ENCODE assay signal across 8 mouse cellular contexts in the genomic region with DNA sequence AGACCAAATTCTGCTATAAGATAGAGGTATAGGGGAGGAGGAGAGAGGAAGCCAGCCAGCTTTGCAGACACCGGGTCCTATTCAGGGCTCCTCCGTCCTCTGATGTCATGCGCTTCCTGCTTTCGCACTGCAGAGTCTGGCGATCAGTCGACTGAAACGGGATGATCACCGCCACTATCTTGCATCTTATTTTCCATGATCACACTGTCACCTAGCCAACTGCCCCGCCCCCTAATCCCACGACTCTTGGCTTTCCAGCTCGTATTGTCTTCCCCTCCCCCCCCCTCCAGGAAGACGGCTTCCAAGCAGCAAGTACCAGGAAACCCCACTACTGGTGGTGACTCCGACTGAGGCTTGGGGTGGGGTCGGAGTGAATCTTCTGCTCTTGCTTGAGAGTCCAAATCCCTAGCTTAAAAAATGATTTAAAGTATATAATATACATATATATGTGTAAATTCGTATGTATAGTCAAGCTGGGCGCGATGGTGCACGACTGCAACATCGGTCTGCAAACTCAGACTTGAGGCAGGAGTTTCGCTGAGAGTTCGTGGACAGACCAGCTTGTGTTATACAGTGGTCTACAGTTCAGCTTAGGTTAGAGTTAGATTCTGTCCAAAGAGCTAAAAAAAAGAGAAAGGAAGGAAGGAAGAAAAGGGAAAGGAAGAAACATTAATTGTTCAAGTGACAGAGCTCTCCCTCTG.
DNase-seq lines count a peak whose midpoint lies in the region; ATAC-seq lines count a peak whose summit lies in the region.

No protein-coding gene starts in this region.

- peak; percentile 47 for DNase-seq in MEL-GATA-1-ER (ENCODE audit: extremely low read depth, low read depth)
- DNase-seq in cerebellum, adult 11 months: peak; percentile 56
- DNase-seq in forelimb bud, embryonic 11.5 days (ENCODE audit: low read depth, low spot score): peak; percentile 37
- DNase-seq in layer of hippocampus, adult 9-11 months: peak; percentile 48
- DNase-seq in lung, postnatal 25 days (ENCODE audit: low spot score): peak; percentile 89
- peak; percentile 70 for DNase-seq in retina, postnatal 7 days (ENCODE audit: low read depth, low spot score)
- DNase-seq in urinary bladder, adult 2 months (ENCODE audit: low spot score): peak; percentile 34

- peak; percentile 27 to 38; a peak in 3 of 4 replicates for ATAC-seq in hematopoietic stem cell, adult 5-6 weeks (replicated peaks in 1 of 2; ENCODE audit: insufficient read depth in 1 of 2, low FRiP score in 2 of 2, low TSS enrichment in 1 of 2, low read depth in 1 of 2, poor library complexity in 2 of 2, severe bottlenecking in 2 of 2)

Comparison
In these comparisons a context has a peak if more than half of its experiments do, and no peak if none do; other contexts are left out.
1. Peak in every context shown above with its lines: DNase-seq and ATAC-seq.
2. DNase-seq: peak in every context shown above with its lines; median percentile 89 in lung, postnatal 25 days; 70 in retina, postnatal 7 days; 56 in cerebellum, adult 11 months; 48 in layer of hippocampus, adult 9-11 months; 47 in MEL-GATA-1-ER; 37 in forelimb bud, embryonic 11.5 days; 34 in urinary bladder, adult 2 months.